Mouse (Mus musculus) layer of hippocampus, postnatal 10 days (tissue): ENCODE measurements around the gene Lrrc36. TPM values are rescaled to one million over a fixed set of nuclear protein-coding genes. Genes with fewer than 3 reads are reported as not detected.

Experiments
- DNase-seq, 2 experiments: peaks; one replicate each; pipeline ENCODE4 v3.0.0; 2021; ENCODE audit warnings: low spot score in 2 of 2
- total RNA-seq, 2 experiments: library from RNA; stranded (reverse); gene quantifications; 2 replicates each; pipeline ENCODE4 v1.2.3; 2021

The Lrrc36 gene
- total RNA-seq, 2 experiments from 2014 or later, result 0.98 to 1.4 TPM

DNA sequence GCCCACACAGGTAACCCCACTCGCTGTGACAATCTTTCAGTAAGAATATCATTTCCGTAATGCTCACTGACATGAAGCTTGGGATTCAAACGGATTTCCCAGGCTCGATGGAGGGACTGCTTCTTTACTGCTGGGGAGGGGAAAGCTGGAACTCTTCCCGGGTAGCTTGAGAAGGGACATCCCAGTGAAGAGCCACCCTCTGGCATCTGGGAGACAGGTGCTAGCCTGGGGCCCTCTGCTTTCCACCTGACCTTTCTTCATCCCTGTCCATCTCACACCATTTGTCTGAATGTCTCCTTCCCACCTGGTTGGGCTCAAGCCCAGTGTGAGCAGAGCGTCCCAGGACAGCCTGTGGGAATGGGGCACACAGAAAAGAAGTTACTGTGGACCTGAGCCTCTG lies 52.9 kb downstream of the Lrrc36 start:
- no peak for DNase-seq

DNA sequence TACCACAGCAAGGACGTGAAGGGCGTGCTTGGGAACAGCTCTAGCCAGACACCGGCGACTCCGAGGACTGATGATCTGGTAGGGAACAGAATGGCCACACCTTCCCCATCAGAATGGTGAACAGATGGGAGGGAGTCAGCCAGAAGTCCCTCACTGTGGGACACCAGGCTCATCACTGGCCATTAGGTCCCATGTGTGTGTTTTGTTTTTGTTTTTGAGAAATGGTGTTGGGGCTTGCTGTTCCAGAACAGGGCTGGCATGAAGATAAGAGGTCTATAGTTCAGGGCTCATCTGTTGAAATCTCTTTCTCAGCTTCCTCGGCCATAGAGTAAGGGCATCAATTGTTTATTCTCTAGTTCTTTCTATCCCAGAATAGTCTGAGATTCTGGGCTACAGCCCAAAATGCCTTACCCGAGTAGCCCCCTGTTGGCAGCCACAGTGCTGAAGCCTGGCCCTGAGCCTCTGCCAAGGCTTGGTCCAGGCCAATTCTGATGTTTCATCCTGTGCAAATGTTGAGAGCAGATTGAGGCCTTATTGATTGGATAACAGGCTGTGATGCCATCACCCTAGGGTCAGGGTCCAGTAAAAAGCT lies 53.4 kb downstream of the Lrrc36 start:
- peak; percentile 73 to 81 for DNase-seq

DNA sequence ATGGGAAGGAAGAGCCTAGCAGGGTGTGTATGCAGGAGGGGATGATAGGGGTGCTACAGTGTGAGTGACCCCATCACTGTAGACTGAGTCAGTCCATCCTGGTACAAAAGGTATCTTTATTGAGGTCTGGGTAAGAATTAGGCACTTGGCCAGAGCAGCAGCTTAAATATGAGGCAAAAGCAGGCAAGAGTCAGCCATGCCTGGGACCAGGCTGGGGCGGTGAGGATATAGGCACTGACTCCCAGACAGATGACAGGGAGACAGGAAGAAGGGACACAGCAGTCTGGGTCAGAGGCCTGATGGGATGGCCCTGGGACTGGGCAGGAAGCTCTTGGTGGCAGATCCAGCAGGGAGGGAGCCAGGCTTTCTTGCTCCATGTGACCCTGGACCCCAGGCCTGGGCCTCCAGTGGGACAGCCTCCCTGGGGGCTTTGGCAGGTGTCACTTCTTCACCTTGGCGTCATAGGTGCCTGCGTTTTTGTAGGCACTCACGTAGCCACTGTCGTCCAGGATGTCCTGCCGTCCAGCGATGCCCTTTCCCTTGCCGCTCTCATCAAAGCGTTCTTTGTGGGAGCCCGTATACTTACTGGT lies 54.1 kb downstream of the Lrrc36 start:
- DNase-seq, result no peak

DNA sequence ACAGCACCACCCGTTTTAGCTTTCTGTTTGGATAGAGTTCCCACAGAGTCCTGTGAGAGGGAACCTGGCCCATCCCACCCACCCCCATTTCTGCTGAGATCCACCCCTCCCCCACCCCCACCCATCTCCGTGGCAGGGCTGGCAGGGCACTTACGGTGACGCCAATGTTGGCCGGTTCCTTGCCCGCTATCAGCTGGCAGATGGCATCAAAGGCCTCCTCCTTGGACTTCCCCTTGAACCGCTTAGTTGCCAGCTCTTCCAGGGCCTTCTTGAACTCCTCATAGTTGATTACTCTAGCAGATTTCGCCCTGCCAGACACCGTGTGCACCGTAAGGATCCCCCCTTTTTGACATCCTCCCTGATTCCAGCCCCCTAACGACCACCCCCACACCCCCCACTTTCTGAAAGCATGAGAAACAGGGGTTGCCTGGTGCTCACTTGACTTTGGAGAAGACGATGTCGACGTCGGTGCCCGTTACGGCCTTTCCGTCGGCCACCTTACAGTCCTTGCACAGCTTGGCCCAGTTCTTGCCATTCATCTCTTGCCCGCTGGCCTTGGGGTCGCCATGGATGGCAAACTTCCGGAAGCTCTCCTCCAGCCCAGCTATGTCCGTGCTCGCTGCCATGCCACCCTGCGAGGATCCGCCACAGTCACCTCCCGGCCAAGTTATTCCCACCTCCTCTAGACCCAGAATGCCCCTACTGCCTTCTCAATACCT lies 54.8 kb downstream of the Lrrc36 start:
- DNase-seq, result no peak

DNA sequence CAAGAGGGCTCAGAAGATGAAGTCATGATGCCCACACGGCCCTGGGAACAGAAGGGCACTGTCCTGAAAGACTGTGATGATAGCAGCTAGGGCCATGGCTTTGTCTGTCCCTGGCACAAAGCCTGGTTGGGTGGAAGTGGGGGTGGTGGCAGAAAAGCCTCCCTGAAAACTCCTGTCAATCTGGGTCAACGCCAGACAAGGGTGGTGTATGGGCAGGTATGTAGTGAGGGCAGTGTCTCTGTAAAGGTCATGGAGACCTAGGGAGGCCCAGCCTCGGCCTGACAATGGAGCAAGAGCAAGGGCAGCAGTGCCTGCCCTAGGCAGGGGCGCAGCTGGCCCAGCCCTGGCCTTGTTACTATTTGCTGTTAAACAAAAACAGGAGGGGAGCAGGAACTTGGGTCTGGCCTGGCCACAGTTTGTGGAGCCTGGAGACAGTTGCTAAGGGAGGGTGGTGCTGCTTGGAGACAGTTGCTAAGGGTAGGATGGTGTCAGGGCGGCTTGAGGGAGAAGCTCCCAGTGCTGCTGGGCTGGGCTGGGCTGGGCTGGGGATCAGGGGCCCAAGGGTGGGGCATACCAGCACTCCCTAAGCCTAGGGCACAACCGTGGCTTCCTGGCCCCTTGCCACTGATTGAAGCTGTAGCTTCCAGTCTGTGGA lies 55.8 kb downstream of the Lrrc36 start:
- DNase-seq, result peak; percentile 44 to 51

DNA sequence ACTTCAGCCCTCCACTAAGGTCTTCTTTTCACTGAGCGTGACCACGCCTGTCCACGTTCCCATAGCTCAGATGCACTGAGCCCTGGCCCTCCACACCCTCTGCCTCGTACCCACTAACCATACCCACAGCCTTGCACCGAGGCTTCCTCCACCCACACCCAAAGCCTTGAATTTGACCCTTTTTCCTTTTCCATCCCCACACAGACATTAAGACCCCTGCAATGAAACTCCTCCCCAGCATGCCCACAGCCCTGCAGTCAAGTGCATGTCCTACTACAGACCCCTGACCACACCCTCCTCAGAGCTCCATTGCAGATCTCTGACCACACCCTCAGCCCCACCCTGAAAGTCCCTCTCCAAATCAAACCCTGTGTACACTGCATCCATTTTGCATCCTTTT lies 56.4 kb downstream of the Lrrc36 start:
- no peak for DNase-seq

DNA sequence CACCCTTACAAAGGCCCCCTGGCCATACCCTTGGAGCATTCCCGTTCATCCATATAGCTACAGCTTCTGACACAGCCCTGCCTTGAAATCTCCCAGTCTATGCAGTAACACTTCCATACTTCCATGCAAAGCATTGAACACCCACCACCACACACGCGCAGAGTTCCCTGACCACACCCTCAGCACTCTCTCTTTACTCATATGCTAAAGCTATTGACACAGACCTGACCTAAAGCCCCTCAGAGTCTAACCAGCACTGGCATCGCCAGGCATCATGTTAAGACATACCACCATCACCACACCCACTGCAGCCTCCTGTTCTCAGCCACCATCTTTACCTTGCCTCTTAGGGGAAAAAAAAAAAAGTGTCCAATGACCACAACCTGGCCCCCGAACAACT lies 56.9 kb downstream of the Lrrc36 start:
- DNase-seq, result no peak

DNA sequence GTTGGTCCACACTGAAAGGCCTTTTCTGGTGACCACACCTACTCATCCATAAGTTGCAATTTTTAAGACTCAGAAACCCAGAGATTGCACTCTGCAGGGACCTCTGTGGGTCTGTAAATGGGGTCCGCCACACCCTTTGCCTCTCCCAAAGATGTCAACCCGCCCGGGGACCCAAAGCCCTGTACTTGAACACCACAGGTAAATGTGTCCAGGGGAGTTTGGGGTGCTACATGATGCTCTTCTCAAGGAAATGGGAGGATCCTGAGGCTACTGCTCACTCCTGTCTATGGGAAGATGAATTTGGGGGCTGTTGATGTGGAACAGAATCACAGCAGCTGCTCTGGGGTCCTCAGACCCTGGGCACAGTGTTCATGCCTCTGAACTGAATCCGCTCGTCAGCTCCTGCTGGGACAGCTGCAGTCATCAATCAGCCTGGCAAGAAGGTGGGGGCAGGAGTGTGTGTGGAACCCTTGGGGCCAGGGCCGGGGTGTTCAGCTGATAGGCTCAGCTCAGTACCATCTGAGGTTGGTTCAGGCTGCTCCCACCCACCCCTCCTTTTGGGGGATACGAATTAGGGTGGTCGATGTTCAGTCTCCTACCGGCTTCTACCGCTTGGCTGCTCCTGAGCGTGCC lies 57.4 kb downstream of the Lrrc36 start:
- DNase-seq, result no peak

DNA sequence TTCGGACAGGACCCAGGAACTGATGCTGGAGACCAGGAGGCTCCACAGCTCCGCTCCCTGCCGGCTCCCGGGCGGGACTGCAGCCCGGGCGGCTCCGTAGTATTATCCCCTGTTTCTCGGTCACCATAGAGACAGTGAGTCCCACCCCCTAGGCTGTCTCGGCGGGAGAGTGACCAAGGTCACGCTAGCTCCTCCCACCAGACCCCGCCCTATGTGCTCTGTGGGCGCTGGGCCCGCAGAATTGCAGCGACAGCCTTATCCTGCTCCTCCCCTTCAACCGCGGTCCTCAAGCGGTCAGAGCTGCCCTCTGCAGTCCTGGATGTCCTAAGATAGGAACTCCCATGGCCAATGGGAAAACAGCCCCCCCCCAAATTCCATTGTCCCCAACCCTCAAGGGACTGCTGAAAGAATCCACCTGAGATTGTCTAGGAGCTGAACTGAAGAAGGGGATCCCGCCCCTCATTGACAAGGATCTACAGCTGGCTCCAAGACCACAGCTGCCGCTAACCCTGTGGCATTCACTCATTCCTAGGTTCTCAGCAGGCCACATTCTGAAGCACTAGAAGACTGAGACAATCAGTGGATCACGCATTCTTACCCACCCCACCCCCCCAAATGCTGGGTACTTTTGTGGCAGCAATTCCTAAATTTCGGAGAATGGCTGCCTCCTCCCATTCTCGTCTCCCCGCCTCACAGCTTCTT lies 58.1 kb downstream of the Lrrc36 start, which contains the start of gene Tppp3:
Tppp3 (minus strand) TSS at position 213 of the 702 bp plus-strand sequence.
- peak; percentile 78 to 82 for DNase-seq

DNA sequence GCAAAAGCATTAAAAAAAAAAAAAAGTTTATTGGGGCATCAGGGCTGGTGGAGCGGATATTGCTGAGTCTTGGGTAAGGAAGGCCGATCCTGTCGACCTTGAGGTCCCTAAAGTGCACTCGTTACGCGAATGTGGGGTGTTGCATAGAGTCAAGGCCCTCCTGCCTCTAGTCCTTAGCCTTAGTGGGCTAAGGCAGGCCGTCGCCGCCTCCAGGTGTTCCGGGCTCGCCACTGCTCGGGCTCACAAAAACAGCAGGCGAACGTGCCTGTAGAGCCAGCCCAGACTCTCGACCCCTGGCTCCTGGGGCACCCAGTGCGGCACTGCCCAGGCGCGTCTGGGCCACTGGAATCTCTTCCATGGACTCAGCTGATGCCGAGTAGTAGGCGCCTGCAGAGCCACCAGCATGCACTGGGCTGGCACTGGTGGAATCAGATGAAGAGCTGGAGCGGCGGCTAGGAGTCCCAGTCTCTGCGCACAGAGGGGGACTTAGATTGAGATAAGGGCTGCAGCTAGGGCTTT lies 59.1 kb downstream of the Lrrc36 start:
- no peak for DNase-seq

DNA sequence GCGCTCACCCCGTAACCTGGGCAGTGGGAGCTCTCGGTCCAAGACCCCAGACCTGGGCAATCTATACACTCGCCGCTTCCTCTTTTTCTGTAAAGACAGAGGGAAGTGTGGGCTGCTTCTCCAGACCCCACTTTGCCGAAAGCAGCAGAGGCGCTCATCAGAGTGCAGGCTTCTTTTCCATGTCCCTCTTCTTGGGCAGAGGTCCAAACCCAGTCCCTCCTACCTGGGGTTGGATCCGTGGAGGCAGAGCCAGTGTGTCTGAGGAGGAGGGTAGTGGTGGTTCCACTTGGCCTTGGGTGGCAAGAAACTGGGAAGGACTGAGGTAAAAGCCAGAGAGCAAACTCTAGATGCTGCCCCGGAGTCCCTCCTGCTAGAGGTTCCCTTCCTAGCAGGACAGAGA lies 59.6 kb downstream of the Lrrc36 start:
- DNase-seq, result no peak

DNA sequence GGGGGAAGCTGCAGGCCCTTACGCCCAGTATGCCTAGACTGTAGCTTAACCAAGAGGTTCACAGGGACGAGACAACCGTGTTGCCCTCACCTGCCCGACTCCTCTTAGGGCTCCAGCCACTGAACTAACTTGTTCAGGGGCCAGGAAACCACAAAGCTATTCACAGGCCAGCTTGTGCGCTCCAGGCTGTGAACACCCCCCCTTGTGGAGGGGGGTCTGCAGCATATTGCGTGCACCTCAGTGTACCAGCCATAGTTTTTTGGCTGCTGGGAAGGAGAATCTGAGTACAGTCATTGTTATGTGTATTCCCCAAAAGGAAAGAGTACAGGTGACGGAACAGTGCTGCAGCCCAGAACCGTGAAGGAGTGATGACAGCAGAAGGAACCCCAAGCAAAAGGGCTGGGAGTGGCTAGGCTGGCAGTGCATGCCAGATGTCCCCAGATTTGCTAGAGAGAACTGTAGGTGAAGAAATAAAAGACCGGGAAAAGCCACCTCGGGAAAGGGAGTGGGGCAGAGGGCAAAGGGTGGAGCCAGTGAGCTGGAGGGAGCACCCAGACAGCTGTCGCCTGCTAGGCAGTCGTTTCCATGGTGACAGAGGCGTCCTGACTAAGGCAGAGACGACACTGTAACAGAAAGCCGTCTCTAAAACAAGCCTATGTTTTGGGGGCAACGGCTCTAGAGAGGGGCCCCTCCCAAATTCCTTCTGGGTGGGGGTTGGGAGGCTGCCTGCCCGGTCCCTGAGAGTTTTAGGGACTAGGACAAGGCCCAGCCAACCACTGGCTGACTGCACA lies 60.6 kb downstream of the Lrrc36 start:
- DNase-seq, result peak; percentile 32 to 51

DNA sequence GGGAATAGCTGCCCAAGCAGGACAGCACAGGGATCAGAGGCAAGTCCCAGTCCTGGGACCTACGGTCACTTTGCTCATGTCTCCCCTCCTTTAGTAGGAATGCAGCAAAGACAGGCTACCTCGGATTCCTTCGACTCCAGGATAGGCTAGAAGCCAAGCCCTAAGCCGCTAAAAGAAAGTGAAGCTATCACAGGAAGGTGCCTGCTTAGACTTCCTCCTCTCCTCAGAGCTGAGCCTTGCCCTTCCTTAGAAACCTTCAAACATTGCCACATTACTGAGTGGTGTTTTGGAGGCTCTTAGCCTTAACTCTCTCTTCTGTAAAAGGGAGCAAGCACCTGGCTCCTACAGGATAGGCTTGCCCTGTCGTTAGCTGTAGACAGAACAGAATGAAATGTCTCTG lies 61.3 kb downstream of the Lrrc36 start:
- no peak for DNase-seq

DNA sequence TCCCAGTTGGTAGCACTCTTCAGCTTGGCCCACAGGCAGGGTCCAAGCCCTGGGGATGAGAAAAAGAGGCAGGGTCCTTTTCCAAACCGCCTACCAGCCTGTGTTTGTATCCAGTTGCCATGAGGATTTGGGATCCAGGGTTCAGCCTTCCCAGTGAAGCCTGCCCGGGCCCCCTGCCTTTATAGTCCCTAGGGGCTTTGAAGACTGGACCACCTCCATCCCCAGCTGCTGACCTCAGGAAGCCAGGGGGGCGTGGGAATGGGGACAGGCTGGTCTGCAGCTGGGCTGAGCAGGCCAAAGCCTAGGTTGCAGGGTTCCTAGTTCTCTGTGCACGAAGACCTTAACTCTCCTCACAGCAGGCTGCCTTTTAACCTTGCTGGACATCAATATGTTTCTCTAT lies 61.9 kb downstream of the Lrrc36 start:
- no peak for DNase-seq

DNA sequence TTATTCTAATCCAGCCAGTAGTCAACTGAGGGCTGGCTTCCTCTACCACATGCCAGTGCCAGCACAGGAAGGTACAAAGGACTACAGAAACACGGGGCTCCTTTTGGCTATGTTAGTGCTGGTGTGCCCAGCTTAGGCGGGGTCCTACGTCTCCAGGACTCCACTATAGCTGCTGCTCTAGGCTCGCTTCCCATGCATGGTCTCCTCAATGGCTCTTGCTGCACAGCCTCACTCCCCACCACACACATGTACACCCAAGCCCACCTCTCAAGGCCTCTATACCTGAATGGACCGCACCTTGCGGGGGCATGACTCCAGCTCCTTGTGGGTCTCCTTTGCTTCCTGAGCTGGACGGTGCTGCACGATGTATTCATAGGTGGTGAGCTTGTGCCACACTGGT lies 62.4 kb downstream of the Lrrc36 start:
- no peak for DNase-seq

DNA sequence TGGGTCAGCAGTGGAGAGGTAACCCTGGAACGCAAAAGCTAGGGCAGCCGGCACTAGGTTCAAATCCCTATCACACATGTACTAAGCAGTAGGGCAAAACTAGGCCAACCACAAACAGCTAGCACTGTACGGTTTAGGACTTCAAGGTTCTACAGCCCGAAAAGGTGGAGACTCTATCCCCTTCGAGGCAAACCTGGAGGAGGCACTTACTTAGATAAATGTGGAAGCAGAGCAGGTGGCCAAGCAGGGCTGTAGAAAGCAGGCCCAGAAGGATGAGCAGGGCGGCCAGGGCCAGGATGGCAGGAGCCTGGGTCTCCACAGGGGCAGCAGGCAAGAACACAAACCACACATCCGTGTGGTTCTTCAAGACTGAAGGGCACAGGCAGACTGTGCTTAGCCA lies 62.8 kb downstream of the Lrrc36 start:
- DNase-seq, result no peak

DNA sequence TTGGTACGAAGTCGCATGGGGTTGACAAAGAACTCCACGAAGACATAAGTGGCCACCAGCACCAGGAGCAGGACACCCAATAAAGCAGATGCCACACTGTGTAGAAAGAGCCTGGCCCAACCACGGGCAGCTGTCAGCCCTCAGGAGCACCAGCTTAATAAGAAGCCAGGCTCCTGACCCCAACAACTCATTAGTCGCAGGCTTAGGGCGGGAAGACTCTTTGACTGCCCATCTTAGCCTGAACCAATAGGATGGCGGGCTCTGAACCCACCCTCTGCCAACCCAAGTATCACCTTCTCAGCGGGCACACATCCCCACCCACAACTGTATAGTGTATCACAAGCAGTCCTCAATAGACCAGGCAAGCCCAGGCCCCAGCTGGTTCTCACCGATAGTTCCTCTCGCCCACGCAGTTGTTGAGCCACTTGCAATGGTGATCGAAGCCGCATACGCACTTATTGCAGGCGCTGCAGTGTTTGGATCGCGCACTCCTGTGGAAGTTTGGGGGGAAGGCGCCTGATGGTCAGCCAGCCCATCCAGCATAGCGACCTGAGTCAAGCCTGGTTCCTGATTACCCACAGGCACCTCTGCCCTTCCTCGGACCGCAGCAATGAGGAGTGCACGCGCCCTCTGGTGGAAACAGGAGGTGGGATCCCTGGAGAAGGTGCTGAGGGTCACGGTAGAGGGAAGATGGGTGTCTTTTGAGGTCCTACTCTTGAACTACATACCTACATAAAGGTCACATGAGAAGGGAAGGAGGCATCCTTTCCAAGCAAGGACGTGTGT lies 63.5 kb downstream of the Lrrc36 start:
- peak; percentile 55 to 70 for DNase-seq

DNA sequence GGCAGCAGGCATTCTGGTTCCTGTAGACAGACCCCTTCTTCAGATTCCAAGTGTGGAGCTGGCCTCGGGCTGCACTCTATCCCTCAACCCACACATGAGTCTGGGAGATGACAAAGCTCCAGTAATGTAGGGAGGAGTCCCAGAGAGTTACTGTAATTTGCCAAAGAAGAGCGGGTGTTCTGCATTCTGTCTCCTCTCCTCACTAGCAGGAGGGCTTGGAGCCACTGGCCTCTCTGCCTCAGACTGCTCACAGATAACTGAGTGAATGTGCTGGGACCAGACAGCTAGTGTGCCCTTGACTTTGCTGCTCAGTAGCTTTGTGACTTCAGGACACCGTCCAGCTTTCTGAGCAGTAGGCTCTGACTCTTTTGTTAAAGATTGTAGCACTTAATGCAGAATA lies 64.4 kb downstream of the Lrrc36 start:
- DNase-seq, result no peak

DNA sequence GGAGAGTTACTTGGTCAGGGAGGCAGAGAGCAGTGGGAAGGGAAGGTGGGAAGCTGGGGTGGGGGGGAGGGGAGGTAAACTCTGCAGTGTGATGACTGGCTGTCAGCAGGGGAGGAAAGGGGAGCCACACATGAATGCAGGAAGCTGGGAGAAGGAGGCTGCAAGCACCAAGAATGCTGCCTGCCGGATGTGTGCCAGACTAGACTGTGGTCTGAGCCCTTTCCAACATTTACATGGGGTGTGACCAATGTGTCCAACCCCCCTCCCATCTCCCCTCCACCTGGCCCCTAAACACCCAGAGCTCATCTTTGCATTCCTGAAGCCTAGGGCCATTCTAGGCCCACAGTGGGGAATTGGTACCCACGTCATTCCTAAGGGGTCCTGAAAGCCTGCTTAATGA lies 67.6 kb downstream of the Lrrc36 start:
- DNase-seq, result no peak
